Mouse (Mus musculus): ENCODE data around the gene Kif24. TPM values are rescaled to one million over a fixed set of nuclear protein-coding genes. Genes with fewer than 3 reads are reported as not detected.

Kif24 gene
- polyA plus RNA-seq (2015; fragmentation: Nextera tagmentation; extraction: Ambion mirVana), result 1.1 and 1.3 TPM in 2 replicates

GRCm38 (mm10) chr4:41464345-41465286, at the start of gene Kif24, which contains the start of gene Nudt2:
Gene Kif24 (minus strand): TSS chr4:41464887.
Gene Nudt2 (plus strand): TSS chr4:41465151.
- peak within 1 kb of the TSS; percentile 73 for H3K4me3 ChIP-seq (ENCODE audit: low read depth, low read length)
- peak within 1 kb of the TSS; percentile 84 for H3K4me2 ChIP-seq (replicated peaks; ENCODE audit: low read depth, low read length)
- H3K9ac ChIP-seq (replicated peaks; ENCODE audit: low read depth), result peak within 1 kb of the TSS; percentile 56
- H3K27me3 ChIP-seq (replicated peaks; ENCODE audit: insufficient read depth, low read length), result no peaks in the 10 kb centered on the region
- ATAC-seq (peak; percentile 99), DNase-seq (ENCODE audit: low spot score) (peak; percentile 100)
- no peak for TF ChIP-seq CTCF (IDR thresholded peaks at IDR 0.05)
- peak; percentile 84 for TF ChIP-seq EP300 (IDR thresholded peaks at IDR 0.05)
- no peaks in the 10 kb centered on the region for H3K36me3 ChIP-seq (ENCODE audit: insufficient read depth, low read length)
- peak within 1 kb of the TSS; percentile 62 for H3K27ac ChIP-seq (ENCODE audit: low read length)
- no peaks in the 10 kb centered on the region for H3K9me3 ChIP-seq (ENCODE audit: low read length)
- H3K4me1 ChIP-seq (ENCODE audit: insufficient read depth, low read depth, low read length), result no peaks in the 10 kb centered on the region
- under 1% methylated on average over 70 of the region's 70 CpGs for WGBS

- 22% methylated on average over 8 of the region's 8 CpGs for WGBS
Observed at GRCm38 (mm10) chr4:41513714-41514113, 49.0 kb upstream of the Kif24 start.

GRCm38 (mm10) chr4:41513309-41513708, 48.6 kb upstream of the Kif24 start:
- H3K9ac ChIP-seq (replicated peaks; ENCODE audit: low read depth), result no peak overlapping the region
- H3K9me3 ChIP-seq (ENCODE audit: low read length), result no peaks in the 10 kb centered on the region
- H3K27ac ChIP-seq (ENCODE audit: low read length), result no peak overlapping the region
- H3K4me3 ChIP-seq (ENCODE audit: low read depth, low read length), result no peak overlapping the region
- TF ChIP-seq EP300 (IDR thresholded peaks at IDR 0.05) (no peak), CTCF (IDR thresholded peaks at IDR 0.05) (no peak)
- 38% methylated on average over 4 of the region's 4 CpGs for WGBS
- H3K4me1 ChIP-seq (ENCODE audit: insufficient read depth, low read depth, low read length), result no peaks in the 10 kb centered on the region
- H3K36me3 ChIP-seq (ENCODE audit: insufficient read depth, low read length), result no peaks in the 10 kb centered on the region
- no peaks in the 10 kb centered on the region for H3K27me3 ChIP-seq (replicated peaks; ENCODE audit: insufficient read depth, low read length)
- no peak overlapping the region for H3K4me2 ChIP-seq (replicated peaks; ENCODE audit: low read depth, low read length)
- DNase-seq (ENCODE audit: low spot score) (no peak), ATAC-seq (no peak)

More at GRCm38 (mm10) chr4:41513714-41514113, 49.0 kb upstream of the Kif24 start:
- DNase-seq (ENCODE audit: low spot score) (no peak), ATAC-seq (no peak)
- Histone ChIP-seq H3K4me3 (ENCODE audit: low read depth, low read length) (no peak overlapping the region), H3K36me3 (ENCODE audit: insufficient read depth, low read length) (no peaks in the 10 kb centered on the region), H3K27me3 (replicated peaks; ENCODE audit: insufficient read depth, low read length) (no peaks in the 10 kb centered on the region), H3K9ac (replicated peaks; ENCODE audit: low read depth) (no peak overlapping the region), H3K4me1 (ENCODE audit: insufficient read depth, low read depth, low read length) (no peaks in the 10 kb centered on the region), H3K4me2 (replicated peaks; ENCODE audit: low read depth, low read length) (no peak overlapping the region), H3K9me3 (ENCODE audit: low read length) (no peaks in the 10 kb centered on the region), H3K27ac (ENCODE audit: low read length) (no peak overlapping the region)
- no peak for TF ChIP-seq EP300 (IDR thresholded peaks at IDR 0.05)
- no peak for TF ChIP-seq CTCF (IDR thresholded peaks at IDR 0.05)

- TF ChIP-seq EP300 (IDR thresholded peaks at IDR 0.05), result no peak
- H3K4me2 ChIP-seq (replicated peaks; ENCODE audit: low read depth, low read length), result no peak overlapping the region
- H3K36me3 ChIP-seq (ENCODE audit: insufficient read depth, low read length), result no peaks in the 10 kb centered on the region
- no peak overlapping the region; the same call in 1 of the 2 replicates for H3K4me3 ChIP-seq (ENCODE audit: low read depth, low read length)
- ATAC-seq (no peak), DNase-seq (ENCODE audit: low spot score) (no peak)
- no peaks in the 10 kb centered on the region for H3K9me3 ChIP-seq (ENCODE audit: low read length)
- peaks cover 4% of the 10 kb centered on the region; the same call in 1 of the 2 replicates for H3K4me1 ChIP-seq (ENCODE audit: insufficient read depth, low read depth, low read length)
- H3K27ac ChIP-seq (ENCODE audit: low read length), result no peak overlapping the region
- H3K27me3 ChIP-seq (replicated peaks; ENCODE audit: insufficient read depth, low read length), result no peaks in the 10 kb centered on the region
- H3K9ac ChIP-seq (replicated peaks; ENCODE audit: low read depth), result no peak overlapping the region
- 48% methylated on average over 7 of the region's 7 CpGs for WGBS
Observed at GRCm38 (mm10) chr4:41507998-41508397, 43.3 kb upstream of the Kif24 start.

GRCm38 (mm10) chr4:41507326-41507924, 42.7 kb upstream of the Kif24 start:
- Histone ChIP-seq H3K4me2 (replicated peaks; ENCODE audit: low read depth, low read length) (peak overlapping the region; percentile 81), H3K4me1 (ENCODE audit: insufficient read depth, low read depth, low read length) (peaks cover 4% of the 10 kb centered on the region; the same call in 1 of the 2 replicates), H3K27me3 (replicated peaks; ENCODE audit: insufficient read depth, low read length) (no peaks in the 10 kb centered on the region), H3K9me3 (ENCODE audit: low read length) (no peaks in the 10 kb centered on the region), H3K9ac (replicated peaks; ENCODE audit: low read depth) (0 out of 2 replicates have a peak overlapping the region, but pooled peaks have one; percentile 16), H3K36me3 (ENCODE audit: insufficient read depth, low read length) (no peaks in the 10 kb centered on the region), H3K4me3 (ENCODE audit: low read depth, low read length) (peak overlapping the region; percentile 43), H3K27ac (ENCODE audit: low read length) (no peak overlapping the region)
- 9% methylated on average over 22 of the region's 22 CpGs for WGBS
- TF ChIP-seq EP300 (IDR thresholded peaks at IDR 0.05) (no peak), CTCF (IDR thresholded peaks at IDR 0.05) (no peak)
- no peak for ATAC-seq
- no peak for DNase-seq (ENCODE audit: low spot score)

- peak overlapping the region; percentile 43 for H3K4me3 ChIP-seq (ENCODE audit: low read depth, low read length)
- H3K9me3 ChIP-seq (ENCODE audit: low read length), result no peaks in the 10 kb centered on the region
- peak; percentile 55 for ATAC-seq
- no peaks in the 10 kb centered on the region for H3K36me3 ChIP-seq (ENCODE audit: insufficient read depth, low read length)
- under 1% methylated on average over 29 of the region's 29 CpGs for WGBS
- no peak for TF ChIP-seq EP300 (IDR thresholded peaks at IDR 0.05)
- peak; percentile 43 for TF ChIP-seq CTCF (IDR thresholded peaks at IDR 0.05)
- peaks cover 9% of the 10 kb centered on the region; the same call in 1 of the 2 replicates for H3K4me1 ChIP-seq (ENCODE audit: insufficient read depth, low read depth, low read length)
- peak overlapping the region; percentile 81 for H3K4me2 ChIP-seq (replicated peaks; ENCODE audit: low read depth, low read length)
- 0 out of 2 replicates have a peak overlapping the region, but pooled peaks have one; percentile 16 for H3K9ac ChIP-seq (replicated peaks; ENCODE audit: low read depth)
- DNase-seq (ENCODE audit: low spot score), result peak; percentile 90
- H3K27me3 ChIP-seq (replicated peaks; ENCODE audit: insufficient read depth, low read length), result no peaks in the 10 kb centered on the region
- no peak overlapping the region for H3K27ac ChIP-seq (ENCODE audit: low read length)
Observed at GRCm38 (mm10) chr4:41506906-41507305, 42.2 kb upstream of the Kif24 start.

All from lung, postnatal 0 days (tissue).